Mouse (Mus musculus) neural tube, embryonic 15.5 days (tissue): Measurements from ENCODE around the gene Slc9a3r2. TPM values are rescaled to one million over a fixed set of nuclear protein-coding genes. Genes with fewer than 3 reads are reported as not detected.
A peak's percentile ranks its signal among the peaks of the same experiment; 100 is the strongest.

Experiments
- ATAC-seq: fragments of 200-750 bp; cut with Nextera tagmentation; 2 replicates; pipeline ENCODE4 v1.8.0; 2017; ENCODE audit warnings: mild to moderate bottlenecking, moderate TSS enrichment, moderate library complexity; ENCODE audit not compliant: low FRiP score
- H3K27ac ChIP-seq: fragments of 300-500 bp; sonication (generic); replicated peaks from 2 replicates; pipeline ENCODE4 v1.5.1; 2015; ENCODE audit warnings: mild to moderate bottlenecking, inconsistent platforms
- H3K27me3 ChIP-seq: fragments of 300-500 bp; sonication (generic); replicated peaks from 2 replicates; pipeline ENCODE4 v1.6.1; 2015; ENCODE audit warnings: inconsistent platforms
- H3K36me3 ChIP-seq: fragments of 300-500 bp; sonication (generic); 2 replicates; pipeline ENCODE4 v1.6.1; 2015; ENCODE audit warnings: inconsistent platforms
- H3K4me1 ChIP-seq: fragments of 300-500 bp; sonication (generic); 2 replicates; pipeline ENCODE4 v1.6.1; 2015; ENCODE audit warnings: inconsistent platforms
- H3K4me2 ChIP-seq: fragments of 300-500 bp; sonication (generic); 2 replicates; pipeline ENCODE4 v1.6.1; 2015; ENCODE audit warnings: inconsistent platforms, mild to moderate bottlenecking, moderate library complexity
- H3K4me3 ChIP-seq: fragments of 300-500 bp; sonication (generic); replicated peaks from 2 replicates; pipeline ENCODE4 v1.5.1; 2015; ENCODE audit warnings: mild to moderate bottlenecking, inconsistent platforms
- H3K9ac ChIP-seq: fragments of 300-500 bp; sonication (generic); replicated peaks from 2 replicates; pipeline ENCODE4 v1.6.1; 2015; ENCODE audit warnings: mild to moderate bottlenecking, inconsistent platforms
- H3K9me3 ChIP-seq: fragments of 300-500 bp; sonication (generic); replicated peaks from 2 replicates; pipeline ENCODE4 v1.6.1; 2016; ENCODE audit warnings: inconsistent platforms
- WGBS: fragments of 180-500 bp; shearing (Covaris S2); methylation state at CpG from one replicate; pipeline ENCODE4 v1.1.7; 2015; ENCODE audit warnings: mixed read lengths; 5-methylcytosine and 5-hydroxymethylcytosine counted together
- polyA plus RNA-seq: library from polyadenylated mRNA; unstranded; fragments of >200 nt; fragmentation: Nextera tagmentation; extraction: Ambion mirVana; gene quantifications from 2 replicates; pipeline ENCODE4 v1.2.1, GENCODE M21; 2015

Gene Slc9a3r2
- polyA plus RNA-seq, 1 experiment from 2014 or later: 65.7 TPM

DNA sequence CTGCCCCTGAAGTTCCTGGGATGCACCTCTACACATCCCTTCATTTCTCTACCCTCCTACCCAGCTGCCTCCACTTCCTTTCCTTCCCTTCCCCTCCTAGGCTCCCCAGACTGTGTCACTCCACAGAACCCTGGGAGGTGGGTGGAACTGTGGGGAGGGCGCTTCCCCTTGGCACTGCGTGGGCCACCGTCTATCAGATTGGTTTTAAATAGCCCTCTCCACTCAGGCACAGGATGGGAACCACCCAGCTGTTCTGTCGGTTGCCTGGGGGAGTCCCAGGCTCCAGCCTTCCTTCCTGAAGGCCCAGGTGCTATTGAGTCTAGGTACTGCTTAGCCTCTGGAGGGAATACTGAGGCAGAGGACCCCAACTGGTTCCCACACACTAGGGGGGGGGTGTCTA, 15.1 kb downstream of the Slc9a3r2 start:
- H3K4me2 ChIP-seq: no peak overlapping the region
- WGBS: 96% methylated on average over 4 of the region's 4 CpGs
- no peak overlapping the region for H3K4me3 ChIP-seq
- no peak for ATAC-seq
- H3K9ac ChIP-seq: no peak overlapping the region
- H3K27ac ChIP-seq: no peak overlapping the region
- H3K36me3 ChIP-seq: peaks cover 15% of the 10 kb centered on the region
- H3K4me1 ChIP-seq: peaks cover 29% of the 10 kb centered on the region
- H3K9me3 ChIP-seq: no peaks in the 10 kb centered on the region
- H3K27me3 ChIP-seq: no peaks in the 10 kb centered on the region

DNA sequence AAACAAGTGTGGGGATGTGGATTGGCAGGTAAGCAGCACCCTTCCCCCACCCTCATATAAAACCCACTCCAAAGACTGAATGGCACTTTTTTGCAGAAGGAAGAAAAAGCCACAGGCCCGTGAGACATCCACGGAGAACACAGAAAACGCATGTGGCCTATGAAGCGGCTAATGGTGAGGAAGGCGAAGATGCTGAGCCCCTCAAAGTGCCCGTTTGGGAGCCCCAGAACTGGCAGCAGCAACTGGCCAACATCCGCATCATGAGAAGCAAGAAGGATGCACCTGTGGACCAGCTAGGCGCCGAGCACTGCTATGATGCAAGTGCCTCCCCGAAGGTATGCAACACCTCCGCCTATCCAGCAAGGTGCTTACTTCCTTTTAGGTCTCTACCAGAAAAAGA, 16.3 kb downstream of the Slc9a3r2 start:
- Histone ChIP-seq H3K4me3 (no peak overlapping the region), H3K4me1 (peaks cover 26% of the 10 kb centered on the region), H3K27me3 (no peaks in the 10 kb centered on the region), H3K4me2 (no peak overlapping the region), H3K36me3 (peaks cover 26% of the 10 kb centered on the region), H3K9me3 (no peaks in the 10 kb centered on the region), H3K9ac (no peak overlapping the region; the same call in 1 of the 2 replicates), H3K27ac (peak overlapping the region; percentile 83; the same call in 1 of the 2 replicates)
- no peak for ATAC-seq
- WGBS: 97% methylated on average over 11 of the region's 11 CpGs

DNA sequence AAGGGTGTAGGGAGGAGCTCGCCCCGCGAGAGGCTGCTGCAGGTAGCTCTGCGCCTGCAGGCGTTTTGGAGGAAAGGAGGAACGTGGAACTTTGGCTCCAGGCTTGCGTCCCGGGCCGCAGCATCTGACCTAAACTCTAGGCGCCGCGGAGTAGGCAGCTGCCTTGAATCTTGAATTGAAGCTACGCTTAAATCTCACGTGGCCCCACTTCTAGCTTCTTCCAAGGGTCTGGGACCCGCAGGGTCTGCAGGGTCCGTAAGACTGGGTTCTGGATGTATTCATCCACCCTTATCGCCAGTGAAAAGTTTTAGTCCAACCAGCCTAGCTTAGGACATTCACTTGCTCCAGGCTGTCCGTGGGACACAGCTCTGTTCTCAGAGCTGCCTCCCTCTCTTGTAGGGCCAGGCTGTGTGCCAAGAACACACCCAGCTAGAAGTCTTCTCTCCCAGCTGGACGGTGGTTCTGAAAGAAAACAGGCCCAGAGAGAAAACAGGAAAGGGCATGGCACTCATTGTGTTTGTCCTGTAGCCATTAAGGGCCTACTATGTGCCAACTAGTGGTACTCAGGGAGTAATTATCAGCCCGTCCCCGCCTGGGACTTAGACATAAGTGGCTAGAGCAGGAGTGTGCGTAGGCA, 17.2 kb downstream of the Slc9a3r2 start:
- peak overlapping the region; percentile 78 for H3K4me3 ChIP-seq
- peaks cover 30% of the 10 kb centered on the region for H3K36me3 ChIP-seq
- peak overlapping the region; percentile 83 for H3K27ac ChIP-seq
- peak overlapping the region; percentile 74 for H3K9ac ChIP-seq
- peaks cover 26% of the 10 kb centered on the region for H3K4me1 ChIP-seq
- H3K9me3 ChIP-seq: no peaks in the 10 kb centered on the region
- WGBS: 11% methylated on average over 22 of the region's 22 CpGs
- no peaks in the 10 kb centered on the region for H3K27me3 ChIP-seq
- peak overlapping the region; percentile 91 for H3K4me2 ChIP-seq
- peak; percentile 25 for ATAC-seq

DNA sequence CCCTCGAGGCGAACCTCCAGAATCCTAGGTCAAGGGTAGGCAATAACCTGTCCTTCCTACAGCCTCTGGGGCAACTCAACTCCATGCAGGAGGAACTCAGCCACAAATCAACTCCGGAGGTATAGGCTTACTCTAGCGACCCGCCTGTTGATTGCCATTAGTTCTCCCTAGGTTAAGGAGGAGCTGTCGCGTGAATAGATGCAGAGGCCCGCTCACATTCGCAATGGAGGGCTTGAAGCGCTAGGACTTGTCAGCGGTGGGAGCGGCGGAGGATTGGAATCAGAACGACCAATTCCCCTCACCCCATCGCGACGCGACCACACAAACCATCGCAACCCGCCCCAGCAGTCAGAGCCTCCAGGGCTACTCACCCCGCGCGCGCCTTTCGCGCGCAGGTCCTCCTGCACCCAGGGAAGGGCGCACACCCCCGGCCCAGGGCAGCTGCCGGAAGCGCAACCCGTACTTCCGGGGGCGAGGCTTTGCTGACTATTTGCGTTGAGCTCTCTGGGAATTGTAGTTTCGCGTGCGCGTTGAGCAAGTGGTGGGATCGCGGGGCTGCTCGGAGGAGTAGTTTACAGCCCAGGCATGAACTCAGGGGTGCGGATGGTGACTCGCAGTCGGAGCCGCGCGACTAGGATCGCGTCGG, 17.8 kb downstream of the Slc9a3r2 start, which contains the start of the genes Tsc2 and Nthl1:
Gene Tsc2, minus strand, starts transcription at position 464 of the 646 bp plus-strand sequence.
Gene Nthl1, plus strand, starts transcription at position 514 of the 646 bp plus-strand sequence.
- no peaks in the 10 kb centered on the region for H3K27me3 ChIP-seq
- peak; percentile 90 for ATAC-seq
- peak within 1 kb of the TSS; percentile 78 for H3K4me3 ChIP-seq
- peak within 1 kb of the TSS; percentile 83 for H3K27ac ChIP-seq
- peak within 1 kb of the TSS; percentile 91 for H3K4me2 ChIP-seq
- H3K9me3 ChIP-seq: no peaks in the 10 kb centered on the region
- WGBS: 1% methylated on average over 51 of the region's 51 CpGs
- H3K4me1 ChIP-seq: peaks cover 26% of the 10 kb centered on the region
- H3K9ac ChIP-seq: peak within 1 kb of the TSS; percentile 74
- H3K36me3 ChIP-seq: peaks cover 35% of the 10 kb centered on the region

DNA sequence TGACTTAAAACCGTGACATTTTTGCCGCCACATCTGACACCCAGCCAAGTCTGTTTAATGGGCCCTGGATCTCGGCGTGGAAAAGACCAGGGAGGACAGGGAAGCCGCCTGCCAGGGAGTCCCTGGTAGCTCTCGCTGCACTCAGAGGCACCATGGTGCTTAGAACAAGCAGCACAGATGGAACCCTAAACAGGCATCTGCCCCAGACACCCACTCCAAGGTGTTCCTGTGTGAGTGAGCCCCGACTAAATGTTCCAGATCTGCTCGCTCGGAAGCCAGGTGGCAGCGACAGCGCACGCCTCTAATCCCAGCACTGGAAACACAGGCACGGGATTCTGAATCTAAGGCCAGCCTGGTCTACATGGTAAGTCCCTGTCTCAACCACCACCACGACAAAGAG, 20.1 kb downstream of the Slc9a3r2 start:
- no peaks in the 10 kb centered on the region for H3K27me3 ChIP-seq
- H3K4me2 ChIP-seq: no peak overlapping the region
- H3K4me3 ChIP-seq: no peak overlapping the region
- H3K9ac ChIP-seq: no peak overlapping the region
- no peaks in the 10 kb centered on the region for H3K9me3 ChIP-seq
- 90% methylated on average over 14 of the region's 14 CpGs for WGBS
- H3K36me3 ChIP-seq: peaks cover 57% of the 10 kb centered on the region
- no peak overlapping the region for H3K27ac ChIP-seq
- ATAC-seq: no peak
- peaks cover 26% of the 10 kb centered on the region for H3K4me1 ChIP-seq

DNA sequence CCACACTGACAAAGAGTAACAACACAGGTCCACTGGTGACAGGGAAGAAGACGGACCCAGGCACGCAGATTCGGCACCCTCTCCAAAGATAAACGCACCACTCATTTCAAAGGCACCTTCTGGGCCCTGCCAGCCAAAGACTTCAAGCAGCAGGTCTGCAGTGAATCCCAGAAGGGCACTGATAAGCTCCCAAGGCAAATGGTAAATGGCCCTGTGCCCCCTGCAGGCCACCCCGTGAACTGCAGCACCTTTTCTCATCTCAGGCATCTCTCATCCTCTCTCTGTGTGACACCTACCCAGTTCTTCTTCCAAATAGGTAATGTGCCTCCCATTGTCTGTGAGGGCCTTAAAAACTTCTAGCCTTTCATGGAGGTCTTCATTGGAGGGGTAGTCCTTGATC, 21.5 kb downstream of the Slc9a3r2 start:
- H3K4me3 ChIP-seq: no peak overlapping the region
- no peak overlapping the region for H3K4me2 ChIP-seq
- H3K27me3 ChIP-seq: no peaks in the 10 kb centered on the region
- H3K9me3 ChIP-seq: no peaks in the 10 kb centered on the region
- no peak for ATAC-seq
- peaks cover 71% of the 10 kb centered on the region for H3K36me3 ChIP-seq
- H3K27ac ChIP-seq: no peak overlapping the region
- H3K9ac ChIP-seq: no peak overlapping the region
- peaks cover 22% of the 10 kb centered on the region for H3K4me1 ChIP-seq
- WGBS: 55% methylated on average over 5 of the region's 5 CpGs

DNA sequence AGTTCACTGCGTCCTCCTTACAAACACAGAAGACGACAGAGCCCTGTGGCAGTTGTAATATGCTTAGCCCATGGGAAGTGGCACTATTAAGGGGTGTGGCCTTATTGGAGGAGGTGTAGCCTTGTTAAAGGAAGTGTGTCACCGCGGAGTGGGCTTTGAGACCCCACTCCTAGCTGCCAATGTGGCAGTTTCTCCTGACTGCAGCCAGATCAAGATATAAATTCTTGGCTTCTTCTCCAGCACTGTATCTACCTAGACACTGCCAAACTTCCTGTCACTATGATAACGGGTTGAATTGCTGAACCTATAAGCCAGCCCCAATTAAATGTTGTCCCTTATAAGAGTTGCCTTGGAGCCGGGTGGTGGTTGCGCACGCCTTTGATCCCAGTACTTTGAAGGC, 24.7 kb downstream of the Slc9a3r2 start:
- H3K9me3 ChIP-seq: no peaks in the 10 kb centered on the region
- no peak overlapping the region for H3K4me2 ChIP-seq
- no peak overlapping the region for H3K27ac ChIP-seq
- no peak for ATAC-seq
- H3K27me3 ChIP-seq: no peaks in the 10 kb centered on the region
- WGBS: 94% methylated on average over 8 of the region's 8 CpGs
- no peak overlapping the region for H3K9ac ChIP-seq
- H3K36me3 ChIP-seq: peaks cover 98% of the 10 kb centered on the region
- H3K4me1 ChIP-seq: 0 out of 2 replicates have a peak, but pooled peaks cover 3% of the 10 kb centered on the region
- H3K4me3 ChIP-seq: no peak overlapping the region

DNA sequence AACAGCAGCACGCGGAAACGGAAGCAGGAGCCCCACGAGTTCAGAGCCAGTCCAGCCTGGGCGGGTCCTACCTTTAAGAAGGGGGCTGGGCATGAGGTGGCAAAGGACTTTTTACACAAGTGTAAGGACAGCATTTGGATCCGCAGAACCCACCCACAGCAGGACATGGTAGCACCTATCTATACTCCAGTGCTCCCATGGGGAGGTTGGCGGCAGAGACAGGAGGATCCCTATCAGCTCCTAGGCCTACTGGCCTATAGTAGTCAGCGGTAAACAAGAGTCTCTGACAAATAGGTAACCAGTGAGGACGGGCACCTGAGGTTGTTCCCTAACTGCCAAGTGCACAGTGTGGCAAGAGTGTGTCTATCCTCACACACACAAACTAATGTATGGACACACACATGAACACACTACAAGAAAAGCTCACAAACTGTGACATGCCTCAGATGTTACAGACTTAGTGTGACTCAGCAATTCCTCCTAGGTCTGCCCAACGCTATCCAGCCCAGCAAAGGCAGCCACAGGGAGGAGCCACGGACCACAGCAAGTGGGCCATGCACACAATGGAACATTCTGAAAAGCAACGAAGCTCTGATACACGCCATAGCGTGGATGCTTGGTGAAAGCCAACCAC, 32.4 kb downstream of the Slc9a3r2 start:
- no peaks in the 10 kb centered on the region for H3K27me3 ChIP-seq
- H3K4me1 ChIP-seq: no peaks in the 10 kb centered on the region
- H3K9ac ChIP-seq: no peak overlapping the region
- H3K4me3 ChIP-seq: no peak overlapping the region
- H3K36me3 ChIP-seq: peaks cover 89% of the 10 kb centered on the region
- no peak overlapping the region for H3K4me2 ChIP-seq
- ATAC-seq: no peak
- WGBS: 91% methylated on average over 14 of the region's 14 CpGs
- H3K9me3 ChIP-seq: no peaks in the 10 kb centered on the region
- no peak overlapping the region for H3K27ac ChIP-seq

DNA sequence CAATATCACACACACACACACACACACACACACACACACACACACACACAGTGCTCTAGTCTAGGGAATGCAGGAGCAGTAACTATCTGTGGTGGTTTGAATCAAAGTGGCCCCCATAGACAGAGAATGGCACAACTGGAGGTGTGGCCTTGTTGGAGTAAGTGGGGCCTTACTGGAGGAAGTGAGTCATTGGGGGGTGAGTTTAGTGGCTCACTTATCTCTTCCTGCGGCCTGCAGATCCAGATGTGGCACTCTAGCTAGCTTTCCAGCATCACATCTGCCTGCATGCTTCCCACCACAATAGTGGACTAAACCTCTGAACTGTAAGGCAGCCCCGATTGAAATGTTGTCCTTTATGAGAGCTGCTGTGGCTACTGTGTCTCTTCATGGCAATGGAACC, 39.4 kb downstream of the Slc9a3r2 start:
- Histone ChIP-seq H3K9ac (no peak overlapping the region), H3K27ac (no peak overlapping the region), H3K9me3 (no peaks in the 10 kb centered on the region), H3K4me3 (no peak overlapping the region), H3K4me2 (no peak overlapping the region), H3K36me3 (peaks cover 76% of the 10 kb centered on the region), H3K4me1 (no peaks in the 10 kb centered on the region), H3K27me3 (no peaks in the 10 kb centered on the region)
- no peak for ATAC-seq
- 89% methylated on average over 2 of the region's 2 CpGs for WGBS

DNA sequence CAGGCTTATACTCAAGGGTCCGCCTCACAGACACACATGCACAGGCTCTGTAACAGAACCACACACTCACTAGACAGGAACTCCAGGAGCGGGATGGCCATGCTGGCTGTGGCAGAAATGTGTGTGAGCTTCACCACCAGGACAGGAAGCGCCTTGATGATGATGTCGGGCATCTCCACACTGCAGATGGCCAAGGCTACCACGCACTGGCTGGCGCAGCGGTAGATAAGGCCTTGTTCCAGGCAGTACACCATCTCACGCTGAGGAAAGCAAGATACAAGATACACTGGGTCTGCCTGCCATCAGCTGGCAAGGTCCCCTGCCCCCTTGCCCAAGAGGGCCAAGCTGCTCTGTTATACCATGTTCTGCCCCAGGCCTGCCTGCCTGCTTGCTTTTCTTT, 41.3 kb downstream of the Slc9a3r2 start:
- H3K9me3 ChIP-seq: no peaks in the 10 kb centered on the region
- H3K4me3 ChIP-seq: no peak overlapping the region
- peaks cover 77% of the 10 kb centered on the region for H3K36me3 ChIP-seq
- H3K4me1 ChIP-seq: no peaks in the 10 kb centered on the region
- no peak overlapping the region for H3K4me2 ChIP-seq
- WGBS: 93% methylated on average over 8 of the region's 8 CpGs
- no peak for ATAC-seq
- H3K9ac ChIP-seq: no peak overlapping the region
- no peak overlapping the region for H3K27ac ChIP-seq
- H3K27me3 ChIP-seq: no peaks in the 10 kb centered on the region

DNA sequence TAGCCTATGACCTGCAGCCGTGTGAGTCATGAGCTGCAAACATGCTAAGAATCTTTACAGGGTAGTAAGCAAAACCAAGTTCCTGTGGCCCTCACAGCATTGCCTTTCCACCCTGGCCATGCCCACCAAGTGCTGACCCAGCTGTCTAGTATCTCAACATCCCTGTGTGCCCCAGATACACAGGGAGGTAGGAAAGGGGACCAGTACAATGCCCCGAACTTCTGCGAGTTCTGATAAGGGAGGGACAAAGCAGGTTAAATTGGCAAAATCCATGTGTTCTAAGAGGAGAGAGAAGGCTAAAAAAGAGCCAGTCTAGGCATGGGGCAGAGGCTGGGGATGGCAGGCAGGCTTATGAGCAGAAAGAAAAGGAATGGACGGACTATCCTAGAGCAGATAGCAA, 41.8 kb downstream of the Slc9a3r2 start:
- no peak overlapping the region for H3K4me3 ChIP-seq
- H3K36me3 ChIP-seq: peaks cover 73% of the 10 kb centered on the region
- H3K9ac ChIP-seq: no peak overlapping the region
- no peaks in the 10 kb centered on the region for H3K27me3 ChIP-seq
- H3K9me3 ChIP-seq: no peaks in the 10 kb centered on the region
- no peak for ATAC-seq
- no peaks in the 10 kb centered on the region for H3K4me1 ChIP-seq
- no peak overlapping the region for H3K4me2 ChIP-seq
- WGBS: 95% methylated on average over 4 of the region's 4 CpGs
- H3K27ac ChIP-seq: no peak overlapping the region

DNA sequence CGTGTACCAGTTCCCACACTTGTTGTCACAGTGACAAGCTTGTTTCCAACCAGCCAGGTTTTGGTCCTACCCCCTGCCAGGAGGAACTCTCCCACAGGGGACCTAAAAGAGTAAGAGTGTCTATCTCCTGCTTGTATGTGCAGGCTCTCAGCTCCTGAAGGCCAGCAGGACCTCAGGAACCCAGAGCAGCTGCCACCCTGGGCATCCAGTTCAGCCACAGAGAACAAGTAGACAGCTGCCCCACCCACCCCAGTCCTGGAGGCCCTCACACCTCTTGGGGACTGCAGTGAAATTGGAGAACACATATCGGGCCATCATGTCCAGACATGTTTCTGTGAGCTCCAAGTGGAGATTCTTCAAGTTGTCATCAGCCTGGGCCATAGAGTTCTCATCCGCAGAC, 45.6 kb downstream of the Slc9a3r2 start:
- H3K27me3 ChIP-seq: no peaks in the 10 kb centered on the region
- H3K4me3 ChIP-seq: no peak overlapping the region
- no peaks in the 10 kb centered on the region for H3K9me3 ChIP-seq
- H3K9ac ChIP-seq: no peak overlapping the region
- no peak for ATAC-seq
- no peak overlapping the region for H3K4me2 ChIP-seq
- H3K36me3 ChIP-seq: peaks cover 93% of the 10 kb centered on the region
- 99% methylated on average over 3 of the region's 3 CpGs for WGBS
- H3K27ac ChIP-seq: no peak overlapping the region
- no peaks in the 10 kb centered on the region for H3K4me1 ChIP-seq
